Mouse (Mus musculus) ES-E14 (cell line): Measurements from ENCODE around the gene Samm50.

Experiments used
- CHD2 ChIP-seq: IDR thresholded peaks from 2 replicates; pipeline ENCODE4 v1.6.1; 2014; ENCODE audit warnings: mild to moderate bottlenecking, low read depth, low read length, inconsistent platforms
- HCFC1 ChIP-seq: IDR thresholded peaks from 2 replicates; pipeline ENCODE4 v1.6.1; 2012; ENCODE audit warnings: low read length, inconsistent platforms, borderline replicate concordance; ENCODE audit not compliant: insufficient read depth
- MAFK ChIP-seq: IDR thresholded peaks from 2 replicates; pipeline ENCODE4 v1.6.1; 2014; ENCODE audit warnings: mild to moderate bottlenecking, low read depth, low read length, inconsistent platforms; ENCODE audit not compliant: insufficient read depth
- ZC3H11A ChIP-seq: IDR thresholded peaks from 2 replicates; pipeline ENCODE4 v1.6.1; 2012; ENCODE audit warnings: low read depth, mild to moderate bottlenecking, inconsistent platforms, low read length, borderline replicate concordance
- ZNF384 ChIP-seq: IDR thresholded peaks from 2 replicates; pipeline ENCODE4 v1.6.1; 2012; ENCODE audit warnings: low read depth, low read length, inconsistent platforms

GRCm38 (mm10) chr15:84214476-84214875 is 22.4 kb downstream of the Samm50 start:
- TF ChIP-seq CHD2 (no peak), MAFK (no peak), ZC3H11A (no peak), HCFC1 (no peak), ZNF384 (no peak)
